Mouse (Mus musculus): ENCODE results near the gene Lilr4b. TPM values are rescaled to one million over a fixed set of nuclear protein-coding genes. Genes with fewer than 3 reads are reported as not detected.

The Lilr4b gene
- 6.1 TPM for polyA plus RNA-seq (2014; fragmentation: Illumina TruSeq; extraction: RNeasy Lipid Tissue Mini Kit (QIAGEN cat#74804))

DNA sequence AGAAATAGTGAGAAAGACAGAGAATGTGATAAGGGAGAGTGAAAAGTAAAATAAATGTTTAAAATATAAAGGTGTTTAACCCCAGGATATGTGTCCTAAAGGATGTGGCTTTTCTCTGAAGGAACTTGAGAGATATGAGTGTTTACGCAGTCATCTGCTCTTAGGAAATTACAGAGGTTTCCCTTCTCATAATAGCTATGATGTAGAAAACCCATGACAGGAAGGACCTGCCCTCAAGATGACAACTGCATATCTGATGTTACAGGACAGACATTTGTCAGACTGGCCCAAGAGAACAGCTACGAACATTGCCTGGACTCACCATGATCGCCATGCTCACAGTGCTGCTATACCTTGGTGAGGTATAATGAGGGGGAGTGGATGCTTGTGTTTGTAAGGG lies at the start of gene Lilr4b, which contains the start of gene Gm49339:
Gene Lilr4b (plus strand): TSS at position 236 of the 400 bp plus-strand sequence.
Gene Gm49339 (plus strand): TSS at position 216 of the 400 bp plus-strand sequence.

GRCm38 (mm10) chr10:51490691-51491090 lies 10.3 kb downstream of the Lilr4b start, which contains the start of gene Lilrb4a:
TSS of gene Lilrb4a (plus strand) at chr10:51490956.

Other genes with a start within 250 kb of the Lilr4b start
- not detected for gene Gm49339, start within 50 bp of the Lilr4b start, polyA plus RNA-seq (2014; fragmentation: Illumina TruSeq; extraction: RNeasy Lipid Tissue Mini Kit (QIAGEN cat#74804))
- gene Lilrb4a, start 10.3 kb downstream of the Lilr4b start, polyA plus RNA-seq (2014; fragmentation: Illumina TruSeq; extraction: RNeasy Lipid Tissue Mini Kit (QIAGEN cat#74804)), result 23.5 TPM
- not detected for gene Fam162b, start 109.9 kb downstream of the Lilr4b start, polyA plus RNA-seq (2014; fragmentation: Illumina TruSeq; extraction: RNeasy Lipid Tissue Mini Kit (QIAGEN cat#74804))
- gene Gprc6a, start 150.8 kb downstream of the Lilr4b start, polyA plus RNA-seq (2014; fragmentation: Illumina TruSeq; extraction: RNeasy Lipid Tissue Mini Kit (QIAGEN cat#74804)), result 0.51 TPM
- gene Rfx6, start 197.1 kb downstream of the Lilr4b start, polyA plus RNA-seq (2014; fragmentation: Illumina TruSeq; extraction: RNeasy Lipid Tissue Mini Kit (QIAGEN cat#74804)), result not detected